In genomic region chrX:160782276-160782675, GRCm38 (mm10) we compare ENCODE assay signal across 25 mouse cellular contexts. TPM values are rescaled to one million over a fixed set of nuclear protein-coding genes. Genes with fewer than 3 reads are reported as not detected.
"Had no signal": no experiment of that assay in that cellular context is flagged by ENCODE, and none has a peak within 500 bp of the region (broad histone marks: within the 10 kb centered on the region; RNA-seq: fewer than 3 reads in every experiment).

No protein-coding gene starts in this region.

- H3K4me3 ChIP-seq: layer of hippocampus, adult 2 months; limb, embryonic 12.5 days; limb, embryonic 15.5 days; liver, embryonic 12.5 days; liver, embryonic 15.5 days had no signal

- H3K9me3 ChIP-seq: limb, embryonic 12.5 days; limb, embryonic 15.5 days; liver, embryonic 12.5 days; liver, embryonic 15.5 days had no signal

- H3K27ac ChIP-seq: kidney, postnatal 0 days; layer of hippocampus, adult 2 months; limb, embryonic 12.5 days; limb, embryonic 15.5 days; liver, embryonic 12.5 days; liver, embryonic 15.5 days had no signal

- ATAC-seq: intestine, postnatal 0 days; liver, embryonic 12.5 days had no signal

- H3K9ac ChIP-seq: limb, embryonic 12.5 days; limb, embryonic 15.5 days; liver, embryonic 12.5 days; liver, embryonic 15.5 days had no signal

- H3K4me1 ChIP-seq: limb, embryonic 12.5 days; limb, embryonic 15.5 days; liver, embryonic 12.5 days; liver, embryonic 15.5 days had no signal

- H3K4me2 ChIP-seq: limb, embryonic 12.5 days; limb, embryonic 15.5 days; liver, embryonic 12.5 days; liver, embryonic 15.5 days; midbrain, embryonic 11.5 days had no signal

- DNase-seq: kidney, adult 2 months; kidney, postnatal 25 days; layer of hippocampus, postnatal 36 days; left cerebral cortex, postnatal 4 days; lung, adult 2 months; lung, postnatal 10 days; lung, postnatal 4 days; midbrain, embryonic 14.5 days; right cerebral cortex, postnatal 25 days; spleen, adult 18-20 months; thymus, adult 2 months; thymus, postnatal 25 days had no signal

- H3K27me3 ChIP-seq: limb, embryonic 15.5 days; liver, embryonic 15.5 days had no signal

- H3K36me3 ChIP-seq: limb, embryonic 12.5 days; limb, embryonic 15.5 days; liver, embryonic 12.5 days; liver, embryonic 15.5 days had no signal

RNA-seq across cellular contexts. Expression of gene Rs1, which starts 14.5 kb away (rescaled TPM):
- polyA plus RNA-seq: intestine, postnatal 0 days; kidney, adult 2 months; kidney, postnatal 0 days; large intestine, adult 2 months; limb, embryonic 12.5 days; liver, embryonic 12.5 days; liver, embryonic 15.5 days; lung, adult 2 months; midbrain, postnatal 0 days; neural tube, embryonic 11.5 days; thymus, adult 2 months had no signal

RNA-seq across cellular contexts. Expression of gene Ppef1, which starts 46.7 kb away (rescaled TPM):
- polyA plus RNA-seq: intestine, embryonic 14.5 days; kidney, adult 2 months; kidney, embryonic 14.5 days; kidney, postnatal 0 days; large intestine, adult 2 months; liver, embryonic 15.5 days; lung, adult 2 months; thymus, adult 2 months had no signal
